Mouse (Mus musculus) liver, embryonic 13.5 days (tissue): Measurements from ENCODE around the gene Masp1. TPM values are rescaled to one million over a fixed set of nuclear protein-coding genes. Genes with fewer than 3 reads are reported as not detected.

ENCODE experiments used
- polyA plus RNA-seq: library from polyadenylated mRNA; unstranded; fragments of >200 nt; fragmentation: Nextera tagmentation; extraction: Ambion mirVana; gene quantifications from 2 replicates; pipeline ENCODE4 v1.2.1, GENCODE M21; 2015

Gene Masp1
- polyA plus RNA-seq, 1 experiment from 2014 or later, result 14.3 TPM

Other genes with a start within 250 kb of the Masp1 start
- not detected in 2 replicates for gene Rtp1, start 91.7 kb downstream of the Masp1 start, polyA plus RNA-seq
- 6.5 and 6.7 TPM in 2 replicates for gene Rtp4, start 524 bp downstream of the Masp1 start, polyA plus RNA-seq